ENCODE assay signal across 9 mouse cellular contexts in genomic region chr17:66131212-66131611, GRCm38 (mm10). TPM values are rescaled to one million over a fixed set of nuclear protein-coding genes. Genes with fewer than 3 reads are reported as not detected.
DNase-seq lines count a peak whose midpoint lies in the region; ATAC-seq and TF ChIP-seq lines count a peak whose summit lies in the region.
"Had no signal": no experiment of that assay in that cellular context is flagged by ENCODE, and none has a peak within 500 bp of the region (broad histone marks: within the 10 kb centered on the region; RNA-seq: fewer than 3 reads in every experiment).

No protein-coding gene starts in this region.

- DNase-seq in forebrain, postnatal 0 days, result no peak
- DNase-seq in forebrain, embryonic 10.5 days (ENCODE audit: extremely low spot score, low spot score), result no peak
- peak; percentile 25 for DNase-seq in 3T3-L1 (ENCODE audit: low read depth, low spot score)
- DNase-seq in liver, embryonic 13.5 days, result no peak
- DNase-seq in frontal cortex, postnatal 25 days (ENCODE audit: low spot score in 2 of 2), result no peak
- no peak for DNase-seq in left cerebral cortex, adult 9 months (ENCODE audit: low spot score in 2 of 2)
- DNase-seq: cerebellum, adult 11-12 months had no signal

- over 99% methylated on average over 4 of the region's 4 CpGs for WGBS in forebrain, postnatal 0 days
- whole genome bisulfite sequencing in forebrain, embryonic 10.5 days, result 96% methylated on average over 4 of the region's 4 CpGs
- WGBS in liver, embryonic 13.5 days (ENCODE audit: insufficient replicate concordance), result 94% methylated on average over 4 of the region's 4 CpGs

- H3K4me1 ChIP-seq in forebrain, postnatal 0 days (ENCODE audit: insufficient read depth), result no peaks in the 10 kb centered on the region
- no peaks in the 10 kb centered on the region for H3K4me1 ChIP-seq in forebrain, embryonic 10.5 days
- H3K4me1 ChIP-seq in bone marrow macrophage, adult 2 months (ENCODE audit: control insufficient read depth, insufficient read depth, low read length), result peaks cover 5% of the 10 kb centered on the region; the same call in 1 of the 2 replicates
- no peaks in the 10 kb centered on the region for H3K4me1 ChIP-seq in liver, embryonic 13.5 days (replicated peaks)

- TF ChIP-seq CTCF in forebrain, postnatal 0 days (IDR thresholded peaks at IDR 0.05; ENCODE audit: low read depth), result 0 out of 2 replicates have a peak, but pooled peaks have one; percentile 25
- TF ChIP-seq CTCF in bone marrow macrophage, adult 2 months (IDR thresholded peaks at IDR 0.05; ENCODE audit: low read depth, low read length), result peak; percentile 17; the same call in 1 of the 2 replicates

- no peak overlapping the region for H3K27ac ChIP-seq in forebrain, postnatal 0 days (ENCODE audit: low read depth, low read length)
- H3K27ac ChIP-seq in forebrain, embryonic 10.5 days, result no peak overlapping the region
- no peak overlapping the region for H3K27ac ChIP-seq in bone marrow macrophage, adult 2 months (ENCODE audit: insufficient read depth, low read depth, low read length)
- no peak overlapping the region for H3K27ac ChIP-seq in liver, embryonic 13.5 days

- ATAC-seq in forebrain, postnatal 0 days, result no peak
- peak; percentile 47; the same call in 1 of the 2 replicates for ATAC-seq in liver, embryonic 13.5 days (ENCODE audit: low read depth)
- ATAC-seq in cerebellum, adult (ENCODE audit: insufficient number of reproducible peaks, low FRiP score, low TSS enrichment), result no peak

- peaks cover 18% of the 10 kb centered on the region for H3K36me3 ChIP-seq in forebrain, postnatal 0 days (ENCODE audit: insufficient read depth)
- H3K36me3 ChIP-seq in forebrain, embryonic 10.5 days (replicated peaks), result peaks cover 95% of the 10 kb centered on the region
- H3K36me3 ChIP-seq in liver, embryonic 13.5 days, result peaks cover 90% of the 10 kb centered on the region

- H3K4me3 ChIP-seq in forebrain, postnatal 0 days (ENCODE audit: low read depth, low read length), result no peak overlapping the region
- H3K4me3 ChIP-seq in forebrain, embryonic 10.5 days, result no peak overlapping the region
- H3K4me3 ChIP-seq in bone marrow macrophage, adult 2 months (ENCODE audit: insufficient read depth, low read length), result no peak overlapping the region
- no peak overlapping the region for H3K4me3 ChIP-seq in liver, embryonic 13.5 days (replicated peaks)

- TF ChIP-seq POLR2A in bone marrow macrophage, adult 2 months (IDR thresholded peaks at IDR 0.05; ENCODE audit: borderline replicate concordance, low read depth, low read length), result no peak

- H3K9ac ChIP-seq in forebrain, postnatal 0 days, result no peak overlapping the region
- no peak overlapping the region for H3K9ac ChIP-seq in liver, embryonic 13.5 days

- H3K4me2 ChIP-seq in forebrain, postnatal 0 days (ENCODE audit: low read depth), result no peak overlapping the region
- no peak overlapping the region for H3K4me2 ChIP-seq in liver, embryonic 13.5 days

- no peaks in the 10 kb centered on the region for H3K27me3 ChIP-seq in forebrain, postnatal 0 days (ENCODE audit: insufficient read depth, low read length)
- no peaks in the 10 kb centered on the region for H3K27me3 ChIP-seq in forebrain, embryonic 10.5 days (ENCODE audit: poor library complexity, severe bottlenecking)
- H3K27me3 ChIP-seq in liver, embryonic 13.5 days, result no peaks in the 10 kb centered on the region

- H3K9me3 ChIP-seq in forebrain, postnatal 0 days (ENCODE audit: low read length), result no peaks in the 10 kb centered on the region
- H3K9me3 ChIP-seq in forebrain, embryonic 10.5 days, result 0 out of 2 replicates have a peak, but pooled peaks cover 3% of the 10 kb centered on the region
- H3K9me3 ChIP-seq in liver, embryonic 13.5 days (replicated peaks), result no peaks in the 10 kb centered on the region

RNA-seq across cellular contexts. Expression of gene Ddx11, which starts 7.9 kb away (rescaled TPM):
- 5.6 and 5.7 TPM in 2 replicates for total RNA-seq in forebrain, postnatal 0 days (2014; rRNA removed)
- polyA plus RNA-seq in forebrain, postnatal 0 days (2015; fragmentation: Nextera tagmentation; extraction: Ambion mirVana), result 1.4 and 2.3 TPM in 2 replicates
- polyA plus RNA-seq in forebrain, embryonic 10.5 days (2016; fragmentation: Nextera tagmentation; extraction: Ambion mirVana), result 35.1 and 37.8 TPM in 2 replicates
- polyA plus RNA-seq in bone marrow macrophage, adult 2 months (2012; ENCODE audit: insufficient read depth, insufficient read length, missing spikeins), result 6.6 and 8.3 TPM in 2 replicates
- polyA plus RNA-seq in liver, embryonic 13.5 days (2015; fragmentation: Nextera tagmentation; extraction: Ambion mirVana), result 8.6 and 9.9 TPM in 2 replicates

RNA-seq across cellular contexts. Expression of gene Washc1, which starts 19.9 kb away (rescaled TPM):
- 53.0 and 54.6 TPM in 2 replicates for total RNA-seq in forebrain, postnatal 0 days (2014; rRNA removed)
- 38.9 and 42.0 TPM in 2 replicates for polyA plus RNA-seq in forebrain, postnatal 0 days (2015; fragmentation: Nextera tagmentation; extraction: Ambion mirVana)
- 31.6 and 31.8 TPM in 2 replicates for polyA plus RNA-seq in forebrain, embryonic 10.5 days (2016; fragmentation: Nextera tagmentation; extraction: Ambion mirVana)
- polyA plus RNA-seq in bone marrow macrophage, adult 2 months (2012; ENCODE audit: insufficient read depth, insufficient read length, missing spikeins), result 53.9 and 54.6 TPM in 2 replicates
- polyA plus RNA-seq in liver, embryonic 13.5 days (2015; fragmentation: Nextera tagmentation; extraction: Ambion mirVana), result 18.6 and 19.0 TPM in 2 replicates

RNA-seq across cellular contexts. Expression of gene Ndufv2, which starts 29.9 kb away (rescaled TPM):
- total RNA-seq in forebrain, postnatal 0 days (2014; rRNA removed), result 143 and 190 TPM in 2 replicates
- polyA plus RNA-seq in forebrain, postnatal 0 days (2015; fragmentation: Nextera tagmentation; extraction: Ambion mirVana), result 432 and 524 TPM in 2 replicates
- polyA plus RNA-seq in forebrain, embryonic 10.5 days (2016; fragmentation: Nextera tagmentation; extraction: Ambion mirVana), result 325 and 337 TPM in 2 replicates
- polyA plus RNA-seq in bone marrow macrophage, adult 2 months (2012; ENCODE audit: insufficient read depth, insufficient read length, missing spikeins), result 141 and 150 TPM in 2 replicates
- 246 and 248 TPM in 2 replicates for polyA plus RNA-seq in liver, embryonic 13.5 days (2015; fragmentation: Nextera tagmentation; extraction: Ambion mirVana)

RNA-seq across cellular contexts. Expression of gene Ankrd12, which starts 54.3 kb away (rescaled TPM):
- 74.7 and 80.1 TPM in 2 replicates for total RNA-seq in forebrain, postnatal 0 days (2014; rRNA removed)
- polyA plus RNA-seq in forebrain, postnatal 0 days (2015; fragmentation: Nextera tagmentation; extraction: Ambion mirVana), result 147 and 207 TPM in 2 replicates
- 11.7 and 14.6 TPM in 2 replicates for polyA plus RNA-seq in forebrain, embryonic 10.5 days (2016; fragmentation: Nextera tagmentation; extraction: Ambion mirVana)
- polyA plus RNA-seq in bone marrow macrophage, adult 2 months (2012; ENCODE audit: insufficient read depth, insufficient read length, missing spikeins), result 28.3 and 32.6 TPM in 2 replicates
- polyA plus RNA-seq in liver, embryonic 13.5 days (2015; fragmentation: Nextera tagmentation; extraction: Ambion mirVana), result 6.1 and 8.3 TPM in 2 replicates
